Mouse (Mus musculus) WW6 (cell line): Measurements from ENCODE around the gene Csde1.

Experiments used
- DNase-seq: peaks from one replicate; pipeline ENCODE4 v3.0.0-alpha.2; 2013; ENCODE audit warnings: low read depth, low spot score

Gene Csde1

DNA sequence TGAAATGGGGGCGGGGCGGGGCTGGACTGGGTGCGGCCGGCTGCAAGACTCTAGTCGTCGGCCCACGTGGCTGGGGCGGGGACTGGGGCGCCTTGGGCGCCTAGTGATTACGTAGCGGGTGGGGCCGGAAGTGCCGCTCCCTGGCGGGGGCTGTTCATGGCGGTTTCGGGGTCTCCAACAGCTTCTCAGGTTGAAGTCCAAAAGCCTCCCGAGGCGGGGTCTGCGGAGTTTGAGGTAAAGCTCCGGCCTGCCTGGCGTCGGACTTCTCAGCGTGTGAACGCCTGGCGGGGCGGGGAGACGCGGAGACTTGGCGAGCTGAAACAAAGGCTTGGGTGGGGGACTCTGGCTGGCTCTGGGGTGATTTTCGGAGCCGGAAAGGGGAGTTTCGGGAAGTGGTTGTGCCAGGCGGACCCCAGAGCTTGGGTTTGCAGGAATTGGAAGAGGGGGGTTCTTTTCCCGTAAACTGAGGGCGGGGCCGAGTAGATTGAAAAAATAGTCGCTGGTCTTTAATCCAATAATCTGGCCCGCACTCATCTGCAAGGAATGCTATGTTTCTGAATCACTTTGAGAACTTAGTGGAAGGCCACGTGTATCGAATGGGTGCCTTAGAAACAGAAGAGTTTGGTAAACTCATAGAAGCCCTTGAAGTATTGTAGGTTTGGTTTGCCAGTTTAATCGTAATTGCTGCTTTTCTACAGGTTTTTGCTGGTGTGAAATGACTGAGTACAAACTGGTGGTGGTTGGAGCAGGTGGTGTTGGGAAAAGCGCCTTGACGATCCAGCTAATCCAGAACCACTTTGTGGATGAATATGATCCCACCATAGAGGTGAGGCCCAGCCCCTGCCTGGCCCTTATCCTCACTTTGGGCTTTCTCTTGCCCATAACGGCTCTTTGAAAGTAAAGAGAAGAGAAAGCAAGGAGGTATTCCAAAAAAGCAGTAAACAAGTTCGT, 38.3 kb downstream of the Csde1 start, which contains the start of gene Nras:
Nras (plus strand) TSS at position 79 of the 951 bp plus-strand sequence.
- peak; percentile 85 for DNase-seq

DNA sequence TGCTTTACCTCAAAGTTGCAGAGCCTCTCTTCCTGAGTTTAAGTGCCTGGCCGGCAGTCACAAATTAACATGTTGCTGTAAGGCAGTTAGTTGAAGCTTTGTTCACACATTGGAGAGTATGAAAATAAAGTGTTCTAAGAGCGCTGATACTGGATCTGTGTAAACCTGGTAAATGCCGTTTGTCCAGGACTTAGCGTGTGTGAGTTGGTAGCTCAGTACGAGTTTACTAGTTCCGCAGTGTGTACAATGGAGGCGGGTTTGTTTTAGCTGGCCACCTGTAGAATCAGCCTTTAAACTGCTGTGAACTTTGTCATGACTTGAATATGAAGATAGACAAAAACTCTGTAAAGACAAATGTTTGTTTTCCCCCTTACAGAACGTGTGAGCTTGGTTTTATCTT, 46.7 kb downstream of the Csde1 start:
- DNase-seq: no peak

DNA sequence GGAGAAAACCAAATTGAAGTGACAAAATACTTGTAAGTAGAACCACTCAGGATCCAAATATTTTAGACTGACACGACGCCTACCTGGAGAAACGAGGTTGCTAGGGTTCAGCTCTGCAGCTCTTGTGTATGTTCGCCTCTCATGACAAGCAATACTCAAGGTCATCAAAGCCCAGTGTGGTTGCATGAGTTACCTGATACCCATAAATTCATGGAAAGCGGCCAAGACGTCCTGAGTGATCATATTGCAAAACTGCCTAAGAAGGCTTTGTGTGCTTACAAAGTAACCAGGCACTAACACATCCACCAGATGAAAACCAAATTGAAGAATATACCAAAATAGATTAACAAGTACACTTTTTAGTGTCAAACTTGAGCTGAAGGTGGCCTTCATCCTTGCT, 48.7 kb downstream of the Csde1 start:
- DNase-seq: no peak

DNA sequence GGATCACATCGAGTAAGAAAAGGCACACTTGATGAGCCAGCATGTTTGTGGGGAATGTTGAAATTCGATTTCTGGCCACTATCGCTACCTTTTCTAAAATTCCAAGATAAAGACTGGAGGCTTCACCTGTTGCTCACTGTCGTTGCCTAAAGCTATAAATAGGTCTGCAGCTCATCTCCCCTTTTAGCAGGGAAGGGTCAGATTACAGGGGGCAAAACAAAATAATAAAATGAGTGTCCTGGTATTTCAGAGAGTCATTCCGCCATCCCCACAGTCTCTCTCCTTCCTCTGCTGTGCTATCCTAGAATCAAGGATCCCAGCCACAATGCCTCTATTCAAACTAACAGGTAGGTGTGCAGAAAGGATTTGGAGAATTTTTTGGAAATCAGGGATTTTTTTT, 53.5 kb downstream of the Csde1 start, which contains the start of gene Ampd1:
Ampd1 (plus strand) TSS at position 244 of the 400 bp plus-strand sequence.
- no peak for DNase-seq

DNA sequence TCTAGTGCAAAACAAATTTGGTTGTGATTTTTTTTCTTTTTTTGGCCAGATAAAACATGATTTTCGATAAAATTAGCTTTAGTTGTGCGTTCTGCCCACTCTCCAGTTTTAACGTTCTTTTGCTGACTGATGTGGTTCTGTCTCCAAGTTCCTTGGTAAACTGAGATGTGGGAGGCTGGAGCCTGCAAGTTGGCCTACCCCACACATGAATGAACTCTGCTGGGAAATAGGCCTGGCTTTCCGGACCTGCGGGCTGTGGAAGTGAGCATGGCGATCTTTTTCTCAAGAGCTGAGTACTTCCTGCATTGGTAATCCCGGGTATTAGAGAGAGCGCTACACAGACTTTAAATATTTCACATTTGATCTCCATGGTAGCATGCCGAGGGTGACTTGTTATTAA, 55.6 kb downstream of the Csde1 start:
- DNase-seq: no peak

DNA sequence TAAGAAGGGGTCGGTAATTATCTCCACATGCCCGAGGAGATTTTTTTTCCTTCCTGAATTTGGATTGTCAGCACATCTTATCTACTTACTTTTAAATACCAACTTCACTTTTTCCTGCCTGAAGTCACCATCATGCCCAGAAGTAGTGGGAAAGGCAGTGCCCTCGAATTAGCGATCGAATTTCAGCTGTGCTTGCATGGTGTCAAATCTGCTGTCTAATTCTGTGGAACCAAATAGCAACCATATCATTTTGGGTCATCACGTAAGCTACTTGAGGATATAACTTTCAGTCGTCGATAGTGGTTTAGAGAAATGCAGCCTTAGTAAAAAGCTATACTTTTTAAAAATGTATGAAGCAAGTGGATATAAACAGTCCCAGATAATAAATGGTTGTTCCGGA, 56.2 kb downstream of the Csde1 start:
- DNase-seq: no peak

DNA sequence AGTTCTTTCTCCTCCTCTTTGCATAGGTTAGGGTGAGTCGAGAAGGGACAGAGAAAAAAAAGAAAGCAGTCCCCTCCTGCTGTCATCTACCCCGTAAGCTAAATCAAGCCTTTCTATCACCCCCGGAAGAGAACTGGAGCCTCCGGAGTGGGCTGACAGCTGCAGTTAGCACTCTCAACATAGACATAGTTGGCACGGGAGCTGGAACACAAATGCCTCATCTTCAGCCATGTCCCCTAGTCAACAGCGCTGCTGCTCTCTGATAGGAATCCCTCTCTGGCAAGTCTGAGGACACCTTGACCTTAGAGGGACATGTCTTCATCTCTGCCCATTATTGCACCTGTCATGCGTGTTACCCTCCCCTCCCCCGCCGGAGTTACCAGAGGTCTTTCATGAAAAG, 59.1 kb downstream of the Csde1 start:
- no peak for DNase-seq

DNA sequence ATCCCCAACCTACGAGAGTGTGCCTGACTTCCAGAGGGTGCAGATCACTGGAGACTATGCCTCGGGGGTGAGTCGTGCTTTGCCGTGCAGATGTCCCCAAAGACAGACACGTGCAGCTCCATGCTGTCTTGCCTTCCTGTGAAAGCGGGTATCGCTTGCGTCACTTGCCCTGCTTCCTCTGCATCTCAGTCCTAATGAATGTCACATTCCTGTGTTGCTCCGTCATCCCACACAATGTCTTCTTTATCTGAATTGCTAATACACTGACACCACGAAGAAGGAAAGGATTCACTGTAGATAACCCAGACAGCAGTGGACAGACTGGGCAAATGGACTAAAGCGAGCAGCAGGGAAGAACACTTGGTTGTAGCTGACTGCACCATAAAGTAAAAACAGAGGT, 60.8 kb downstream of the Csde1 start:
- no peak for DNase-seq

DNA sequence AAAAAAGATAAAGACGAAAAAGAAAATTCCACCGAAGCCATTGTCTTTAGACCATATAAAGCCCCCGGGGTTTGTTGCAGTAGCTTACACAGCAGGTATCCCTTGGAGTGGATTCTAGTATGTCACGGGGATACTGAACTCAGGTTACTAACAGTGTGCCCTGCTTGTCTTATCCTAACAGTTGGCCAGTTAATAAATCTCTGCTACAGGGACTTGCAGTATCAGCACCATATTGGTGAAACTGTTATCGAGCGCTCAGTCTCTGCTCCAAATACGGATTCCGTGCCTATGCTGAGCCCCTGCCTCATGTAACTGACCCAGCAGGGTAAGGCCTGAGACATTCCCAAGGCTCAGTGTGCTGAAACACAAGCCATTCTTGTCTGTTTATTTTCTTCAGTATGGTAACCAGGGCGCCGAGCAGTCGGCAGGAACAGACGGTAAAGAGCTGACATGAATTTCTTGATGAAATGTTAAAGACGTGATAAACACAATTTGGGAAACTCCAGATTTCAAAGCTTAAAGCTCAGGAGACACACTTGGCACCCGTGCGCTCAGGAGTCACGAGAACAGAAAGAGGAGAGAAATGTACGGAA, 61.7 kb downstream of the Csde1 start:
- no peak for DNase-seq

DNA sequence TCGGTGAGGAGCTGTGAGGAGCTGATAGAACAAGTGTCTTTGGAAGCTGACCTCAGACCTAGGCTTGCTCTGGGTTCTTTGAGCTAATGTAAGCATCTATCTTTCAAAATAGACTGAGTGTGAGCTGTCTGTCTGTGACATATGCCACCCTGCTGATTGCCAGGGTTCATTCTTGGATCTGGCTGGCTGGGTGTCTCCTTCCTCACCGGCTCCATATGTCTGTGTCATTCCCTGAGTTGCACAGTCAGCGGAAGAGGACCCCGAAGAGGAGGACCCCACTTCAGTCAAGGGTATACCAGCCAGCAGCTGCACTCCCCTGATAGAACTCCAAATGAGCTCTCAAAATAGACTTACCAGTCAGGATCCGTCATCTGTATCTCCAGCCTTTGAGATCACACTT, 62.5 kb downstream of the Csde1 start:
- DNase-seq: no peak

DNA sequence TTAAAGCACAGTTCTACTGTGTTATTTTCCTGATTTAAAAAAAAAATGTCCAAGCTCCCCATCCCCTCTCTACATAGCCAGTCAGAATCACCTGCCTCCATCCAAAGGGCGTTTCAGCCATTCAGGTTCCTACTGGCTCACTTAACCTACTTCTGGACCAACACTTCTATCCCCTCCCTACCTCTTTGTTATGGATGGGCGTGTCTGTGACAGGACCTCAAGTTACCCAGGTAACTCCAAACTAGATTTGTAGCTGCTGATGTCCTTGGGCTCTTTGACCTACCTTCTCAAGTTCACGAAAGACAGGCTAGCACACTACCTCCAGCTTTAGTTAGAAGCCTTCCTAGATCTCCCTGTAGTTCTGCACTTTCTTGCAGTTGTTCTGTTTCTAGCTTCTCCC, 65.8 kb downstream of the Csde1 start:
- DNase-seq: no peak

DNA sequence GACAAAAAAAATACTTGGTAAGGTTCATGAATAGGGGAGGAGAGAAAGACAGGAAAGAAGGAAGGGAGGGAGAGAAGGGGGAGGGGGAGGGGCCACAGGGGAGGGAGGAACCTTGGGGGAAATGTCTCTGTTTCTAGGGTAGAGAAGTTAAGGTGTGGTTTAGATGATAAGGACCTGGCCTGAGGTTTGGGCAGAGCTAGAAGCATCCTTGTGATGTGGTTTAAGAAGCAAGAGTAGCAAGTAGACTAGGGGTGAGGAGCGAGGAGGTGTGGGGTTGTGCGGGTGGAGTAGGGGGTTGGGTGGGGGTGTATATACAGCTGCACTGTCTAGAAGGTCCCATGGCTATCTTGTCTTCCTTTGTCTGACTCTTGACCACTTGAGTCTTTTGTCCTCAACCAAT, 71.5 kb downstream of the Csde1 start:
- DNase-seq: no peak

DNA sequence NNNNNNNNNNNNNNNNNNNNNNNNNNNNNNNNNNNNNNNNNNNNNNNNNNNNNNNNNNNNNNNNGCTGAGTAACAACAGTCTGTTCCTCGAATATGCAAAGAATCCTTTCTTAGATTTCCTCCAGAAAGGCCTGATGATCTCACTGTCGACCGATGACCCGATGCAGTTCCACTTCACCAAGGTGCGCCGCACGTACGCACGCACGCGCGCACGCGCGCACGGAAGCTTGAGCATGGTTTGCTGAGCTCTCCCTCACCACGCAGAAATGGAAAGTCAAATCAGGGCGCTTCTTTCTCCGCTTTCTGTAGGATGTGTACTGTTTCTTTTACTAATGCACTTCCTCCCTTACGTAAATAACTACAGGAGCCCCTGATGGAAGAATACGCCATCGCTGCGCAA, 78.4 kb downstream of the Csde1 start:
- no peak for DNase-seq

DNA sequence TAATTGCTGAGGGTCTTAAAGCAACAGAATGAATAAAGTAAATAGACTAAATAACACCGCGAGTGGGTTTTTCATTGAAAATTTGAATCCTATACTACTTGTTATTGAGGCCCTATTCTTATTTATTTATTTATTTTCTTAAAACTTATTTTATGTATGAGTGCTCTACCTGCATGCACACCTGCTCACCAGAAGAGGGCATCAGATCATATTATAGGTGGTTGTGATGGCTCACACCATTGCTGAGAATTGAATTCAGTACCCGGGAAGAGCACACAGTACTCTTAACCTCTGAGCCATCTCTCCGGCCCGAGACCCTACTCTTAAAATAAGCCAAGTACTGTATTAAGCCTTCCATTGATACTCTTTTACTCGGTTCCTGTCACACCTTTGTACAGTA, 79.4 kb downstream of the Csde1 start:
- DNase-seq: no peak

DNA sequence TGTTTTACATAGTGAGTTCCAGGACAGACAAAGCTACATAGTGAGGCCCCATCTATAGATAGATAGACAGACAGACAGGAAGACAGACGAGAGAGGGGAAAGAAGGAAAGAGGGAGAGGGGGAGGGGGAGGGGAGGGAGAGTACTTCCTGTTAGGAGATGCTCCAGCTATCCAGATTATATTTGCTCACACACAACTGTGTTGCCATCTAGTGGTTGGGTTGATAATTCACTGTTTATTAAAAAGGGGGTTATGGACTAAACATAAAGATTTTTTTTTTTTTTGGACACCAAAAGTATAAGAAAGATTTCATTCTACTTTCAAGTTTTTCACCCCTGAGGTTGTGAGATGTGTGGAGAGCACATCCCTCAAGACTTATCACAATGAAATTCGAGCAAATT, 80.5 kb downstream of the Csde1 start:
- no peak for DNase-seq

DNA sequence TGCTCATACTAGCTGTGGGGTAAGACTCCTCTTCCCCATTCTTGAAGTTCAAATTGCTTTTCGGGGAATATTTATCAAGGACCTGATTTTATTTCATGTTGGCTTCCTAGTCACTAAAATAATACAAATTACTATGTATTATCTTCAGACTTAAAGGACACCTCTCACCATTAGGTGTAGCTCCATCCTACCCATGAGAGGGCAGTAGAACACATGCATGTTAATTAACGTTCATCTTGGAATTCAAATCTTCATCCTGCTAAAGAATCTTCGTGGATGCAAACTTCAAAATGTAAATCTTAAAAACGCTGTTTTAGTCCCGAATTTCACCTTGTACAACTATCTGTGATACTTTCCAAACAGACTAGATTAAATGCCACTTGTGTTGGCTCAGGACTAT, 81.0 kb downstream of the Csde1 start:
- DNase-seq: no peak

DNA sequence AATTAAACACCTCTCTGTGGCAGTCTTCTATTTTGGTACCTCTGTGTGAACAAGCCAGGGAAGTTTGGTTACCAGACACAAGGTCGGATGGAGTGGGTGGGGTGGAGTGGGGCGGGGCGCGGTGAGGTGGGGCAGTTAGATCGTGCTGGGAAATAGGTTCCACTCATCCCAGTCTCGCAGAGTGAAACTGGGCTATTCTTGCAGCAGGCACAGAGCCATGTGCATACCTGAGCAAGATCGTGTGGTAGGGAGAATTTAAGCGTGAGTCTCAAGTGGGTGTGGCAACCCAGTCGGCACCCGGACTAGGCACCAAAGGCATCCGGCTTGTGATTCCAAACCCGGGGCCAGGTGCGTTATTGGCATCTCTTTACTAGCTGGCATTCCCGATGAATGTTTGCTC, 81.7 kb downstream of the Csde1 start:
- DNase-seq: no peak

DNA sequence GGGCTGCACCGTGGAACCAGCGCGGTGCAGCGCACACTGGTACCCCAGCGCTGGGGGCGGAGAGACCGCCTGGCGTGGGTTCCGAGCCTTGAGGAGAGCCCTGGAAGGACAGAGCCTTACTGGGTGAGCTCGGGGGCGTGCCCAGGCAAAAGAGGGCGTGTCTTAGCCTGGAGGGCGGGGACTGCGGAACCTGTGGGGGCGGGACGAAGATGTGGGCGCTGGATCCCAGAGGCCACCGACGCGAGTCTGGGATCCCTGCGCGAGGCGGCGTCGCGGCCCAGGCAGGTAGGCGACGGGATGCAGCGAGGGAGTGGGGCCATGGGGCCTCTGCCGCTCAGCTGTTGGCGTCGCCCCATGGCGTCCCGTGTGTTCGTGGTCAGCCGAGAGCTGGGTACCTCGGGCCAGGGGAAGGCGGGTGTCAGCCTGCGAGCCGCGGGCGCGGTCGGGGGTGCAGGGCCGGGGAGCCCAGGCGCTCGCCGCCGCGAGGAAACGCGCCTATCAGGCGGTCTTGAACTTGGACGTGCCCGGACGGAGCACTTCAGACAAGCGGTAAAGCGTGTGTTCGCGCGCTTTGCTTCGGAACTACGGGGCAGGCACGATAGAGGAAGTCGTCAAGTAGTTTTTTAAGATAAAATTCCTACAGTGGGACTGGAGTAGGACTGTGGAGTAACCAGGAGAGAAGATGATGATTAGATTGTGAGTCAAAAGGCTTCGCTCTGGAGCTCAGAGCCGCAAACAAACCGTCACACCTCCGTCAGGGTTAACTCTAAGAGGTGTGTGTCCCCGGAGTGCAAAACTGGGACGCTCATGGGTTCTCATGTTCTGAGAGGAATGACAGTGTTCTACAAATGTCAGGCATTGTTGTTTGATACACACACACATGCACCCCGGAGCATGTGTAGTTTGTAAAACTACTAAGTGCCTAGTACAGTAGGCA, 82.5 kb downstream of the Csde1 start, which contains the start of gene Dennd2c:
Dennd2c (plus strand) TSS at position 151 of the 937 bp plus-strand sequence.
- peak; percentile 83 for DNase-seq
